Mouse (Mus musculus) liver, postnatal 0 days (tissue): ENCODE data around the gene Asb6.

Experiments
- CTCF ChIP-seq: sonication (generic); IDR thresholded peaks from 2 replicates; pipeline ENCODE4 v1.5.1; 2016; ENCODE audit warnings: antibody characterized with exemption, low read depth
- EP300 ChIP-seq: IDR thresholded peaks from 2 replicates; pipeline ENCODE4 v1.6.1; 2016; ENCODE audit warnings: antibody characterized with exemption, low read depth, mild to moderate bottlenecking

DNA sequence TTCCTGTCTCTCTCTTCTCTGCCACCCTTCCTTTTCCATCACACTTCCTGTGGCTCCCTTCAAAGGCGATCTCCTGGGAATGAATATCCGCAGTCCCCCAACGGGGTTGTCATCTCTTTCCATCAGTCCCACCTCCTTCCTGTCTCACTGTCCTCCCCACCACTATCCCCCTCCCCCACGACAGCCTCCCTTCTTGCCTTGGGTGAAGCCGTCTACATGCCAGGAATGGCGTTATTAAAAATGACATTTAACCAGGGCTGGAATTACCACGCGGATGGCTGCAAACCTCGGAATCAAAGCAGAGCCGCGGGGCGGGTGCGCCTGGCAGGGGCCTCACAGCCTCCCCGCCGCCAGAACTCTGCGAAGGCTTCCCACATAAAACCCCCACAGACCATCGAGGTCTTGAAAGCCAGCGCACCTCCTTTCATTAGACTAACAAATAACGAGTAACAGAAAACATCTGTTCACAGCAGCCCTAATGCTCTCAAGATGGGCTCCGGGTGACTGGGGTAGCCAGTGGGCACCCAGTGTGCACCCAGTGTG, 22.7 kb upstream of the Asb6 start:
- TF ChIP-seq CTCF (no peak), EP300 (no peak)
